Mouse (Mus musculus) thymus, adult 2 months (tissue): ENCODE data around the gene Rab2b. TPM values are rescaled to one million over a fixed set of nuclear protein-coding genes. Genes with fewer than 3 reads are reported as not detected.
A peak's percentile ranks its signal among the peaks of the same experiment; 100 is the strongest.
"Not testable (repeated sequence)": the region's sequence is repeated elsewhere in the genome, so short reads cannot be mapped to it uniquely, and the experiment has no call there.

Experiments
- DNase-seq: peaks from one replicate; pipeline ENCODE4 v3.0.0; 2021
- H3K27ac ChIP-seq: fragments of 200-500 bp; 2 replicates; pipeline ENCODE4 v1.5.1; 2012; ENCODE audit warnings: low read length, control low read depth; ENCODE audit not compliant: control insufficient read depth, insufficient read depth
- H3K27me3 ChIP-seq: fragments of 200-500 bp; 2 replicates; pipeline ENCODE4 v1.6.1; 2012; ENCODE audit warnings: mild to moderate bottlenecking, low read length, moderate library complexity, mixed read lengths; ENCODE audit not compliant: control insufficient read depth, insufficient read depth
- H3K36me3 ChIP-seq: fragments of 200-500 bp; 2 replicates; pipeline ENCODE4 v1.6.1; 2012; ENCODE audit warnings: mild to moderate bottlenecking, low read length, moderate library complexity; ENCODE audit not compliant: control insufficient read depth, insufficient read depth
- H3K4me1 ChIP-seq: fragments of 200-500 bp; replicated peaks from 2 replicates; pipeline ENCODE4 v1.6.1; 2012; ENCODE audit warnings: low read length; ENCODE audit not compliant: control insufficient read depth, insufficient read depth
- H3K4me3 ChIP-seq: fragments of 200-500 bp; 2 replicates; pipeline ENCODE4 v1.5.1; 2012; ENCODE audit warnings: mild to moderate bottlenecking, low read length, control low read depth, moderate library complexity; ENCODE audit not compliant: control insufficient read depth, insufficient read depth
- CTCF ChIP-seq: fragments of 200-500 bp; IDR thresholded peaks from 2 replicates; pipeline ENCODE4 v1.5.1; 2012; ENCODE audit warnings: mild to moderate bottlenecking, control low read depth, low read length, moderate library complexity, borderline replicate concordance; ENCODE audit not compliant: control insufficient read depth, poor library complexity, insufficient read depth; ENCODE audit errors: extremely low read depth
- POLR2A ChIP-seq: fragments of 200-500 bp; IDR thresholded peaks from 2 replicates; pipeline ENCODE4 v1.6.1; 2012; ENCODE audit warnings: mild to moderate bottlenecking, low read length, control low read depth, moderate library complexity; ENCODE audit not compliant: control insufficient read depth, poor library complexity, insufficient read depth; ENCODE audit errors: extremely low read depth
- WGBS: fragments of 180-500 bp; shearing (Covaris S2); methylation state at CpG from one replicate; pipeline ENCODE4 v1.1.7; 2018; 5-methylcytosine and 5-hydroxymethylcytosine counted together
- polyA plus RNA-seq: library from polyadenylated mRNA; depleted of rRNA; stranded (reverse); fragments of >200 nt; gene quantifications from 2 replicates; pipeline ENCODE4 v1.2.3, GENCODE M21; 2012

Rab2b gene
- polyA plus RNA-seq, 1 experiment, result 15.3 TPM

GRCm38 (mm10) chr14:52306100-52306499, 26.8 kb upstream of the Rab2b start:
- Histone ChIP-seq H3K27ac (no peak overlapping the region), H3K36me3 (no peaks in the 10 kb centered on the region), H3K4me3 (no peak overlapping the region), H3K4me1 (no peaks in the 10 kb centered on the region), H3K27me3 (no peaks in the 10 kb centered on the region)
- TF ChIP-seq CTCF, result no peak
- no peak for TF ChIP-seq POLR2A
- WGBS, result 97% methylated on average over 2 of the region's 2 CpGs
- no peak for DNase-seq

DNA sequence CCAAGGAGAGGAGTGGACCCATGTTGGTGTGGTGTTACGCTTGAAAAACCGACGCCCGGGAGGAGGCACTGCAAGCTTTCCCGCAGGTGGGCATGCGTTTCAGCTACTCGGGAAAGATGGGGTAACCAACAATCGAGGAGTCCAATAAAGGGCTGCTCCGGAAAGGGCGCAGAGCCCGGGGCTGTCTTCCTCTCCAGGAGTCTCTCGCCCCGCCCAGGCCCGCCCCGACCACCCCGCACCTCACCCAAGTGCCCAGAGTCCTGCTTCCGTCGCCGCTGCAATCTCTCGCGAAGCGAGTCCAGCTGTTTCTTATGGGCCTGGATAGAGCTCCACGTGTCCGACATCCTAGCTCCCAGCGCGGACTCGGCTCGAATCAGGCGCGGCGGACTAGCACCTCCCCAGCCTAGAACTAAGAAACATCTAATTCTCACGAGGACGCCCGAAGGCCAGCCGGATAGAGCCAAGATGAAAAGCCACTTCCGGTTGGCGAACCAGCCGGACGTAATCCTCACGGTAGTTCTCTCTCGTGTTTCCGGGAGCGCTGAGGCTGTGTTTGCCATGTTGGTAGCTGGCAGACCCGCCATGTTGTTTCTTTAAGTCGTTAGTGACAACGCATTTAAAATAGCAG, 25.4 kb upstream of the Rab2b start, which contains the start of gene Mettl3:
Mettl3 (minus strand) TSS at position 485 of the 628 bp plus-strand sequence.
- Histone ChIP-seq H3K4me3 (peak within 1 kb of the TSS; percentile 86), H3K27me3 (no peaks in the 10 kb centered on the region), H3K27ac (peak within 1 kb of the TSS; percentile 59), H3K4me1 (no peaks in the 10 kb centered on the region), H3K36me3 (peaks cover 6% of the 10 kb centered on the region)
- WGBS, result under 1% methylated on average over 46 of the region's 46 CpGs
- DNase-seq, result peak; percentile 88
- no peak for TF ChIP-seq POLR2A
- peak; percentile 15; the same call in 1 of the 2 replicates for TF ChIP-seq CTCF

GRCm38 (mm10) chr14:52303517-52303916, 24.2 kb upstream of the Rab2b start:
- H3K27me3 ChIP-seq, H3K4me1 ChIP-seq, H3K27ac ChIP-seq, H3K4me3 ChIP-seq, DNase-seq: not testable (repeated sequence)
- H3K36me3 ChIP-seq, result peaks cover 17% of the 10 kb centered on the region
- whole genome bisulfite sequencing, result 95% methylated on average over 3 of the region's 3 CpGs

- H3K4me1 ChIP-seq, result no peaks in the 10 kb centered on the region
- peaks cover 86% of the 10 kb centered on the region for H3K36me3 ChIP-seq
- no peak overlapping the region for H3K27ac ChIP-seq
- 79% methylated on average over 6 of the region's 6 CpGs for WGBS
- TF ChIP-seq CTCF (no peak), POLR2A (no peak)
- H3K4me3 ChIP-seq, result no peak overlapping the region
- DNase-seq, result no peak
- H3K27me3 ChIP-seq, result no peaks in the 10 kb centered on the region
Observed at GRCm38 (mm10) chr14:52295558-52296264, 16.4 kb upstream of the Rab2b start.

DNA sequence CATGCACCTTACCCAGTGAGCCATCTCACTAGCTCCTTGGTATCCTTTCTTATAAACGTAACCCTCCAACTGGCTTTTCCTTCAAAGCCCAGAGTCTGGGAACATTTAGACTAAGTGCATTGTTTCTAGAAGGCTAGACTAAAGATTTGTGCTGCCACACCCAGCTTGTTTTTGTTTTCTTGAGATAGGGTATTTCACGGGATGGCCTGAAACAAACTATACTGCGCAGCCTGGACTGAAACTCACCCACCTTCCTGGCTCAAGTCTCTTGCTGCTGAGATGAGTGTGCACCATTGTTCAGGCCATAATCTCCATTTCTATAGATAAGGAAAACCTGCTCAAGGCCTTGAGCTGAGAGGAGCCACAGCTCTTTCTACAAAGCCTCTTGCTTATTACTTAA, 4.8 kb upstream of the Rab2b start:
- 96% methylated on average over 3 of the region's 3 CpGs for WGBS
- Histone ChIP-seq H3K27ac (no peak overlapping the region), H3K27me3 (no peaks in the 10 kb centered on the region), H3K36me3 (peaks cover 24% of the 10 kb centered on the region), H3K4me1 (no peaks in the 10 kb centered on the region), H3K4me3 (no peak overlapping the region)
- DNase-seq, result no peak
- no peak for TF ChIP-seq POLR2A
- TF ChIP-seq CTCF, result no peak

- Histone ChIP-seq H3K4me1 (no peaks in the 10 kb centered on the region), H3K27me3 (no peaks in the 10 kb centered on the region), H3K36me3 (peaks cover 24% of the 10 kb centered on the region), H3K27ac (no peak overlapping the region), H3K4me3 (no peak overlapping the region)
- no peak for TF ChIP-seq CTCF
- no peak for TF ChIP-seq POLR2A
- no peak for DNase-seq
- 97% methylated on average over 5 of the region's 5 CpGs for WGBS
Observed at GRCm38 (mm10) chr14:52283629-52284028, 4.3 kb upstream of the Rab2b start.
